Mouse (Mus musculus): ENCODE data around the gene Swt1. TPM values are rescaled to one million over a fixed set of nuclear protein-coding genes. Genes with fewer than 3 reads are reported as not detected.

Swt1 gene
- polyA plus RNA-seq, 1 experiment from 2014 or later, result 33.2 TPM

- H3K4me1 ChIP-seq (replicated peaks; ENCODE audit: insufficient read depth, low read length), result no peaks in the 10 kb centered on the region
- no peak overlapping the region for H3K9ac ChIP-seq (ENCODE audit: low read depth, low read length)
- DNase-seq (ENCODE audit: low spot score) (no peak), ATAC-seq (replicated peaks; ENCODE audit: low FRiP score, low read depth) (no peak)
- no peaks in the 10 kb centered on the region for H3K9me3 ChIP-seq (replicated peaks; ENCODE audit: low read length)
- H3K27me3 ChIP-seq (ENCODE audit: insufficient read depth, low read length), result no peaks in the 10 kb centered on the region
- WGBS, result 76% methylated on average over 5 of the region's 5 CpGs
- H3K4me3 ChIP-seq (replicated peaks; ENCODE audit: low read depth, low read length), result no peak overlapping the region
- H3K27ac ChIP-seq, result no peak overlapping the region
- peaks cover 39% of the 10 kb centered on the region for H3K36me3 ChIP-seq (ENCODE audit: insufficient read depth, low read length)
- TF ChIP-seq CTCF (IDR thresholded peaks at IDR 0.05; ENCODE audit: low read depth), result no peak
- H3K4me2 ChIP-seq (ENCODE audit: low read length), result no peak overlapping the region
Observed at GRCm38 (mm10) chr1:151457087-151457486, 28.8 kb upstream of the Swt1 start.

GRCm38 (mm10) chr1:151451946-151452345 lies 23.7 kb upstream of the Swt1 start:
- no peaks in the 10 kb centered on the region for H3K27me3 ChIP-seq (ENCODE audit: insufficient read depth, low read length)
- ATAC-seq (replicated peaks; ENCODE audit: low FRiP score, low read depth), result no peak

GRCm38 (mm10) chr1:151450851-151451250 lies 22.6 kb upstream of the Swt1 start:
- H3K27ac ChIP-seq, result no peak overlapping the region
- H3K36me3 ChIP-seq (ENCODE audit: insufficient read depth, low read length), result peaks cover 47% of the 10 kb centered on the region
- 91% methylated on average over 1 of the region's 2 CpGs for WGBS
- no peaks in the 10 kb centered on the region for H3K4me1 ChIP-seq (replicated peaks; ENCODE audit: insufficient read depth, low read length)
- no peak overlapping the region for H3K4me2 ChIP-seq (ENCODE audit: low read length)
- ATAC-seq (replicated peaks; ENCODE audit: low FRiP score, low read depth) (no peak), DNase-seq (ENCODE audit: low spot score) (no peak)
- H3K4me3 ChIP-seq (replicated peaks; ENCODE audit: low read depth, low read length), result no peak overlapping the region
- no peaks in the 10 kb centered on the region for H3K9me3 ChIP-seq (replicated peaks; ENCODE audit: low read length)
- no peak overlapping the region for H3K9ac ChIP-seq (ENCODE audit: low read depth, low read length)
- no peak; the same call in 1 of the 2 replicates for TF ChIP-seq CTCF (IDR thresholded peaks at IDR 0.05; ENCODE audit: low read depth)
- no peaks in the 10 kb centered on the region for H3K27me3 ChIP-seq (ENCODE audit: insufficient read depth, low read length)

More at GRCm38 (mm10) chr1:151451946-151452345, 23.7 kb upstream of the Swt1 start:
- 97% methylated on average over 11 of the region's 11 CpGs for WGBS
- TF ChIP-seq CTCF (IDR thresholded peaks at IDR 0.05; ENCODE audit: low read depth), result no peak
- H3K36me3 ChIP-seq (ENCODE audit: insufficient read depth, low read length), result peaks cover 44% of the 10 kb centered on the region
- H3K4me1 ChIP-seq (replicated peaks; ENCODE audit: insufficient read depth, low read length), result no peaks in the 10 kb centered on the region
- no peak overlapping the region for H3K9ac ChIP-seq (ENCODE audit: low read depth, low read length)
- H3K4me3 ChIP-seq (replicated peaks; ENCODE audit: low read depth, low read length), result no peak overlapping the region
- no peak for DNase-seq (ENCODE audit: low spot score)
- no peak overlapping the region for H3K4me2 ChIP-seq (ENCODE audit: low read length)
- no peak overlapping the region for H3K27ac ChIP-seq
- H3K9me3 ChIP-seq (replicated peaks; ENCODE audit: low read length), result no peaks in the 10 kb centered on the region

GRCm38 (mm10) chr1:151449866-151450265 lies 21.6 kb upstream of the Swt1 start:
- DNase-seq (ENCODE audit: low spot score) (no peak), ATAC-seq (replicated peaks; ENCODE audit: low FRiP score, low read depth) (no peak)
- H3K4me3 ChIP-seq (replicated peaks; ENCODE audit: low read depth, low read length), result no peak overlapping the region
- no peaks in the 10 kb centered on the region for H3K27me3 ChIP-seq (ENCODE audit: insufficient read depth, low read length)
- no peak overlapping the region for H3K4me2 ChIP-seq (ENCODE audit: low read length)
- no peak overlapping the region for H3K27ac ChIP-seq
- peaks cover 56% of the 10 kb centered on the region for H3K36me3 ChIP-seq (ENCODE audit: insufficient read depth, low read length)
- H3K9ac ChIP-seq (ENCODE audit: low read depth, low read length), result no peak overlapping the region
- H3K9me3 ChIP-seq (replicated peaks; ENCODE audit: low read length), result no peaks in the 10 kb centered on the region
- WGBS, result 94% methylated on average over 10 of the region's 10 CpGs
- TF ChIP-seq CTCF (IDR thresholded peaks at IDR 0.05; ENCODE audit: low read depth), result no peak
- no peaks in the 10 kb centered on the region for H3K4me1 ChIP-seq (replicated peaks; ENCODE audit: insufficient read depth, low read length)

GRCm38 (mm10) chr1:151435431-151435830 lies 7.2 kb upstream of the Swt1 start:
- H3K4me3 ChIP-seq (replicated peaks; ENCODE audit: low read depth, low read length), result no peak overlapping the region
- peaks cover 40% of the 10 kb centered on the region for H3K36me3 ChIP-seq (ENCODE audit: insufficient read depth, low read length)
- no peak overlapping the region for H3K27ac ChIP-seq
- ATAC-seq (replicated peaks; ENCODE audit: low FRiP score, low read depth), result no peak
- no peaks in the 10 kb centered on the region for H3K27me3 ChIP-seq (ENCODE audit: insufficient read depth, low read length)
- TF ChIP-seq CTCF (IDR thresholded peaks at IDR 0.05; ENCODE audit: low read depth), result no peak
- H3K9ac ChIP-seq (ENCODE audit: low read depth, low read length), result no peak overlapping the region
- H3K4me1 ChIP-seq (replicated peaks; ENCODE audit: insufficient read depth, low read length), result no peaks in the 10 kb centered on the region
- no peak for DNase-seq (ENCODE audit: low spot score)
- H3K9me3 ChIP-seq (replicated peaks; ENCODE audit: low read length), result no peaks in the 10 kb centered on the region
- H3K4me2 ChIP-seq (ENCODE audit: low read length), result no peak overlapping the region
- WGBS, result 91% methylated on average over 6 of the region's 6 CpGs

- Histone ChIP-seq H3K9me3 (replicated peaks; ENCODE audit: low read length) (no peaks in the 10 kb centered on the region), H3K4me1 (replicated peaks; ENCODE audit: insufficient read depth, low read length) (peaks cover 6% of the 10 kb centered on the region; the same call in 1 of the 2 replicates), H3K27me3 (ENCODE audit: insufficient read depth, low read length) (no peaks in the 10 kb centered on the region), H3K27ac (peak overlapping the region; percentile 97), H3K4me2 (ENCODE audit: low read length) (peak overlapping the region; percentile 59), H3K4me3 (replicated peaks; ENCODE audit: low read depth, low read length) (peak overlapping the region; percentile 79), H3K36me3 (ENCODE audit: insufficient read depth, low read length) (0 out of 2 replicates have a peak, but pooled peaks cover 2% of the 10 kb centered on the region), H3K9ac (ENCODE audit: low read depth, low read length) (peak overlapping the region; percentile 88)
- TF ChIP-seq CTCF (IDR thresholded peaks at IDR 0.05; ENCODE audit: low read depth), result no peak
- WGBS, result 26% methylated on average over 9 of the region's 9 CpGs
- ATAC-seq (replicated peaks; ENCODE audit: low FRiP score, low read depth) (no peak), DNase-seq (ENCODE audit: low spot score) (peak; percentile 40)
Observed at GRCm38 (mm10) chr1:151429316-151429715, 1.1 kb upstream of the Swt1 start.

GRCm38 (mm10) chr1:151427888-151428262 lies 380 bp downstream of the Swt1 start:
- peaks cover 6% of the 10 kb centered on the region; the same call in 1 of the 2 replicates for H3K4me1 ChIP-seq (replicated peaks; ENCODE audit: insufficient read depth, low read length)
- no peaks in the 10 kb centered on the region for H3K9me3 ChIP-seq (replicated peaks; ENCODE audit: low read length)
- peak; percentile 58 for DNase-seq (ENCODE audit: low spot score)
- no peaks in the 10 kb centered on the region for H3K36me3 ChIP-seq (ENCODE audit: insufficient read depth, low read length)
- ATAC-seq (replicated peaks; ENCODE audit: low FRiP score, low read depth), result peak; percentile 58
- no peaks in the 10 kb centered on the region for H3K27me3 ChIP-seq (ENCODE audit: insufficient read depth, low read length)
- H3K4me2 ChIP-seq (ENCODE audit: low read length), result peak overlapping the region; percentile 59
- peak overlapping the region; percentile 79 for H3K4me3 ChIP-seq (replicated peaks; ENCODE audit: low read depth, low read length)
- peak overlapping the region; percentile 83 for H3K27ac ChIP-seq
- no peak for TF ChIP-seq CTCF (IDR thresholded peaks at IDR 0.05; ENCODE audit: low read depth)
- peak overlapping the region; percentile 72 for H3K9ac ChIP-seq (ENCODE audit: low read depth, low read length)
- 0% methylated on average over 26 of the region's 26 CpGs for WGBS
